Mouse (Mus musculus) MEL (cell line): ENCODE data around the gene Cgref1. TPM values are rescaled to one million over a fixed set of nuclear protein-coding genes. Genes with fewer than 3 reads are reported as not detected.

Experiments
- DNase-seq: peaks from one replicate; pipeline ENCODE4 v3.0.0; 2011; ENCODE audit warnings: low read depth, low spot score
- H3K27ac ChIP-seq: 2 replicates; pipeline ENCODE4 v1.5.1; 2012; ENCODE audit warnings: low read depth, mild to moderate bottlenecking, control low read depth, low read length, moderate library complexity; ENCODE audit not compliant: control insufficient read depth
- H3K27me3 ChIP-seq, 2 experiments: fragments of 150-350 bp in 1 of 2; sonication (generic) in 1 of 2; 2 replicates each; pipeline ENCODE4 v1.6.1; 2012; ENCODE audit warnings: low read length in 2 of 2, mild to moderate bottlenecking in 2 of 2, improper control_type of control experiment in 1 of 2, moderate library complexity in 1 of 2; ENCODE audit not compliant: insufficient read depth in 2 of 2, control insufficient read depth in 1 of 2
- H3K36me3 ChIP-seq, 2 experiments: 2 replicates each; pipeline ENCODE4 v1.6.1; 2012 to 2014; ENCODE audit warnings: low read length in 2 of 2, improper control_type of control experiment in 1 of 2, inconsistent platforms in 1 of 2, mild to moderate bottlenecking in 1 of 2; ENCODE audit not compliant: insufficient read depth in 2 of 2, control insufficient read depth in 1 of 2
- H3K4me1 ChIP-seq, 2 experiments: fragments of 150-350 bp in 1 of 2; sonication (generic) in 1 of 2; 2 replicates each; pipeline ENCODE4 v1.6.1; 2012; ENCODE audit warnings: low read length in 2 of 2, improper control_type of control experiment in 1 of 2, mild to moderate bottlenecking in 1 of 2; ENCODE audit not compliant: insufficient read depth in 2 of 2, control insufficient read depth in 1 of 2
- H3K4me3 ChIP-seq, 2 experiments: fragments of 150-350 bp in 1 of 2; sonication (generic) in 1 of 2; 2 replicates each; pipeline ENCODE4 v1.5.1; 2012; ENCODE audit warnings: low read depth in 2 of 2, low read length in 2 of 2, mild to moderate bottlenecking in 2 of 2, moderate library complexity in 2 of 2, control low read depth in 1 of 2, improper control_type of control experiment in 1 of 2; ENCODE audit not compliant: control insufficient read depth in 1 of 2, insufficient read depth in 1 of 2
- H3K79me2 ChIP-seq: 2 replicates; pipeline ENCODE4 v1.6.1; 2012; ENCODE audit warnings: mild to moderate bottlenecking, low read length, moderate library complexity; ENCODE audit not compliant: control insufficient read depth, poor library complexity, insufficient read depth
- H3K9ac ChIP-seq: 2 replicates; pipeline ENCODE4 v1.6.1; 2012; ENCODE audit warnings: low read depth, mild to moderate bottlenecking, control low read depth, low read length, moderate library complexity; ENCODE audit not compliant: control insufficient read depth, poor library complexity, severe bottlenecking
- H3K9me3 ChIP-seq: fragments of 150-350 bp; sonication (generic); replicated peaks from 2 replicates; pipeline ENCODE4 v1.6.1; 2012; ENCODE audit warnings: mild to moderate bottlenecking, low read length, improper control_type of control experiment, moderate library complexity; ENCODE audit not compliant: insufficient read depth
- BHLHE40 ChIP-seq: IDR thresholded peaks from 2 replicates; pipeline ENCODE4 v1.6.1; 2012; ENCODE audit warnings: low read depth, mild to moderate bottlenecking, inconsistent platforms, low read length, improper control_type of control experiment, borderline replicate concordance
- CHD1 ChIP-seq: IDR thresholded peaks from 2 replicates; pipeline ENCODE4 v1.6.1; 2012; ENCODE audit warnings: low read depth, mild to moderate bottlenecking, inconsistent platforms, low read length, improper control_type of control experiment
- CHD2 ChIP-seq: IDR thresholded peaks from 2 replicates; pipeline ENCODE4 v1.6.1; 2011; ENCODE audit warnings: low read length, improper control_type of control experiment
- CTCF ChIP-seq, 3 experiments: IDR thresholded peaks in 2 of 3; conservative IDR thresholded peaks in 1 of 3; 2 replicates each; pipeline ENCODE4 v1.5.1; 2011 to 2012; ENCODE audit warnings: low read length in 3 of 3, low read depth in 2 of 3, mild to moderate bottlenecking in 2 of 3, improper control_type of control experiment in 1 of 3, inconsistent platforms in 1 of 3, mixed read lengths in 1 of 3, moderate library complexity in 1 of 3; ENCODE audit not compliant: control insufficient read depth in 1 of 3, insufficient read depth in 1 of 3, poor library complexity in 1 of 3, severe bottlenecking in 1 of 3
- E2F4 ChIP-seq: IDR thresholded peaks from 2 replicates; pipeline ENCODE4 v1.6.1; 2011; ENCODE audit warnings: low read depth, low read length, improper control_type of control experiment, borderline replicate concordance
- ELF1 ChIP-seq: IDR thresholded peaks from 2 replicates; pipeline ENCODE4 v1.6.1; 2014; ENCODE audit warnings: low read depth, mild to moderate bottlenecking, inconsistent platforms, low read length, improper control_type of control experiment, moderate library complexity
- EP300 ChIP-seq, 2 experiments: IDR thresholded peaks; 2 replicates each; pipeline ENCODE4 v1.6.1; 2011; ENCODE audit warnings: improper control_type of control experiment in 2 of 2, low read length in 2 of 2, low read depth in 1 of 2, mild to moderate bottlenecking in 1 of 2
- ETS1 ChIP-seq: IDR thresholded peaks from 2 replicates; pipeline ENCODE4 v1.6.1; 2012; ENCODE audit warnings: low read depth, mild to moderate bottlenecking, inconsistent platforms, low read length, improper control_type of control experiment, moderate library complexity
- GABPA ChIP-seq: IDR thresholded peaks from 2 replicates; pipeline ENCODE4 v1.6.1; 2012; ENCODE audit warnings: low read depth, mild to moderate bottlenecking, inconsistent platforms, low read length, improper control_type of control experiment, moderate library complexity
- GATA1 ChIP-seq: IDR thresholded peaks from 2 replicates; pipeline ENCODE4 v1.6.1; 2011; ENCODE audit warnings: low read depth, low read length, improper control_type of control experiment
- JUND ChIP-seq: IDR thresholded peaks from 2 replicates; pipeline ENCODE4 v1.6.1; 2011; ENCODE audit warnings: low read depth, mild to moderate bottlenecking, improper control_type of control experiment, low read length
- KAT2A ChIP-seq: conservative IDR thresholded peaks from 2 replicates; pipeline ENCODE4 v1.6.1; 2012; ENCODE audit warnings: low read depth, low read length, improper control_type of control experiment, inconsistent platforms
- MAX ChIP-seq: IDR thresholded peaks from 2 replicates; pipeline ENCODE4 v1.6.1; 2011; ENCODE audit warnings: low read length, improper control_type of control experiment
- MAZ ChIP-seq: IDR thresholded peaks from 2 replicates; pipeline ENCODE4 v1.6.1; 2012; ENCODE audit warnings: low read depth, mild to moderate bottlenecking, inconsistent platforms, low read length, improper control_type of control experiment
- MEF2A ChIP-seq: IDR thresholded peaks from 2 replicates; pipeline ENCODE4 v1.6.1; 2014; ENCODE audit warnings: low read depth, mild to moderate bottlenecking, inconsistent platforms, low read length, improper control_type of control experiment; ENCODE audit not compliant: poor library complexity, insufficient replicate concordance, severe bottlenecking; ENCODE audit errors: extremely low read depth
- MXI1 ChIP-seq: IDR thresholded peaks from 2 replicates; pipeline ENCODE4 v1.6.1; 2011; ENCODE audit warnings: mild to moderate bottlenecking, low read depth, low read length, improper control_type of control experiment
- MYB ChIP-seq: IDR thresholded peaks from 2 replicates; pipeline ENCODE4 v1.6.1; 2011; ENCODE audit warnings: mild to moderate bottlenecking, low read depth, low read length, improper control_type of control experiment
- MYC ChIP-seq: IDR thresholded peaks from 2 replicates; pipeline ENCODE4 v1.6.1; 2011; ENCODE audit warnings: low read depth, mild to moderate bottlenecking, low read length, improper control_type of control experiment, moderate library complexity
- NELFE ChIP-seq: IDR thresholded peaks from 2 replicates; pipeline ENCODE4 v1.6.1; 2011; ENCODE audit warnings: low read depth, low read length, improper control_type of control experiment
- NRF1 ChIP-seq: IDR thresholded peaks from 2 replicates; pipeline ENCODE4 v1.6.1; 2014; ENCODE audit warnings: low read depth, mild to moderate bottlenecking, inconsistent platforms, low read length, improper control_type of control experiment, moderate library complexity; ENCODE audit not compliant: poor library complexity, insufficient read depth, severe bottlenecking
- POLR2A ChIP-seq, 2 experiments: IDR thresholded peaks; 2 replicates each; pipeline ENCODE4 v1.6.1; 2011 to 2012; ENCODE audit warnings: low read length in 2 of 2, mild to moderate bottlenecking in 2 of 2, control low read depth in 1 of 2, improper control_type of control experiment in 1 of 2, low read depth in 1 of 2, moderate library complexity in 1 of 2; ENCODE audit not compliant: control insufficient read depth in 1 of 2, insufficient read depth in 1 of 2, poor library complexity in 1 of 2
- POLR2AphosphoS2 ChIP-seq: IDR thresholded peaks from 2 replicates; pipeline ENCODE4 v1.6.1; 2011; ENCODE audit warnings: low read length, improper control_type of control experiment
- POLR2AphosphoS5 ChIP-seq: IDR thresholded peaks from 2 replicates; pipeline ENCODE4 v1.6.1; 2012; ENCODE audit warnings: low read depth, borderline replicate concordance, mild to moderate bottlenecking, inconsistent platforms, low read length, moderate library complexity, mixed read lengths
- RAD21 ChIP-seq: IDR thresholded peaks from 2 replicates; pipeline ENCODE4 v1.6.1; 2011; ENCODE audit warnings: mild to moderate bottlenecking, low read depth, low read length, improper control_type of control experiment
- RCOR1 ChIP-seq: IDR thresholded peaks from 2 replicates; pipeline ENCODE4 v1.6.1; 2012; ENCODE audit warnings: low read depth, mild to moderate bottlenecking, inconsistent platforms, low read length, improper control_type of control experiment
- SIN3A ChIP-seq: IDR thresholded peaks from 2 replicates; pipeline ENCODE4 v1.6.1; 2012; ENCODE audit warnings: low read length, improper control_type of control experiment, inconsistent platforms
- SMC3 ChIP-seq: IDR thresholded peaks from 2 replicates; pipeline ENCODE4 v1.6.1; 2011; ENCODE audit warnings: low read depth, low read length, improper control_type of control experiment
- TAL1 ChIP-seq: IDR thresholded peaks from 2 replicates; pipeline ENCODE4 v1.6.1; 2012; ENCODE audit warnings: mild to moderate bottlenecking, inconsistent platforms, low read length, moderate library complexity, mixed read lengths
- TBP ChIP-seq: IDR thresholded peaks from 2 replicates; pipeline ENCODE4 v1.8.0; 2011; ENCODE audit warnings: low read depth, low read length, improper control_type of control experiment
- TCF12 ChIP-seq: IDR thresholded peaks from 2 replicates; pipeline ENCODE4 v1.6.1; 2014; ENCODE audit warnings: low read depth, mild to moderate bottlenecking, inconsistent platforms, low read length, improper control_type of control experiment, moderate library complexity
- UBTF ChIP-seq: IDR thresholded peaks from 2 replicates; pipeline ENCODE4 v1.6.1; 2012; ENCODE audit warnings: low read depth, mild to moderate bottlenecking, inconsistent platforms, low read length, improper control_type of control experiment, moderate library complexity, borderline replicate concordance; ENCODE audit not compliant: insufficient read depth
- USF1 ChIP-seq: IDR thresholded peaks from 2 replicates; pipeline ENCODE4 v1.6.1; 2014; ENCODE audit warnings: low read depth, mild to moderate bottlenecking, inconsistent platforms, low read length, improper control_type of control experiment, moderate library complexity
- ZC3H11A ChIP-seq: IDR thresholded peaks from 2 replicates; pipeline ENCODE4 v1.6.1; 2012; ENCODE audit warnings: low read depth, mild to moderate bottlenecking, inconsistent platforms, low read length, improper control_type of control experiment
- ZKSCAN1 ChIP-seq: IDR thresholded peaks from 2 replicates; pipeline ENCODE4 v1.6.1; 2012; ENCODE audit warnings: low read depth, mild to moderate bottlenecking, inconsistent platforms, low read length, improper control_type of control experiment, moderate library complexity
- ZMIZ1 ChIP-seq: IDR thresholded peaks from 2 replicates; pipeline ENCODE4 v1.6.1; 2012; ENCODE audit warnings: low read depth, mild to moderate bottlenecking, inconsistent platforms, low read length, improper control_type of control experiment, moderate library complexity
- ZNF384 ChIP-seq: IDR thresholded peaks from 2 replicates; pipeline ENCODE4 v1.6.1; 2012; ENCODE audit warnings: low read depth, mild to moderate bottlenecking, inconsistent platforms, low read length, improper control_type of control experiment
- polyA plus RNA-seq, 2 experiments: library from polyadenylated mRNA; stranded (reverse) in 1 of 2; unstranded in 1 of 2; fragments of >175 nt in 1 of 2; fragments of >200 nt in 1 of 2; gene quantifications; 2 replicates each; pipeline versions ENCODE4 v1.2.1 to v1.2.4; 2012; ENCODE audit warnings: low replicate concordance in 2 of 2, low read depth in 1 of 2; ENCODE audit not compliant: insufficient read length in 2 of 2, insufficient read depth in 1 of 2, missing spikeins in 1 of 2
- total RNA-seq: library from RNA; depleted of rRNA; stranded (reverse); fragments of 300-350 nt; gene quantifications from 2 replicates; pipeline ENCODE4 v1.2.3, GENCODE M21; 2012

Cgref1 gene
- total and polyA plus RNA-seq, 3 experiments: 1.4 TPM; not detected in 2

GRCm38 (mm10) chr5:30943004-30943403 is 2.4 kb downstream of the Cgref1 start:
- H3K27me3 ChIP-seq: no peaks in the 10 kb centered on the region; a peak in 1 of 4 replicates

GRCm38 (mm10) chr5:30934725-30935461 is 10.5 kb downstream of the Cgref1 start:
- Histone ChIP-seq H3K27me3 (no peaks in the 10 kb centered on the region; a peak in 1 of 4 replicates), H3K27ac (no peak overlapping the region), H3K9me3 (no peaks in the 10 kb centered on the region), H3K4me3 (no peak overlapping the region), H3K9ac (no peak overlapping the region), H3K79me2 (no peaks in the 10 kb centered on the region), H3K4me1 (no peaks in the 10 kb centered on the region), H3K36me3 (no peaks in the 10 kb centered on the region)
- DNase-seq: peak; percentile 34
- TF ChIP-seq UBTF (no peak), NRF1 (no peak), MYB (no peak), RAD21 (peak; percentile 31), SIN3A (no peak), NELFE (no peak), TBP (0 out of 2 replicates have a peak, but pooled peaks have one; percentile 26), USF1 (no peak), GATA1 (no peak), POLR2AphosphoS5 (no peak), CTCF (IDR thresholded peaks at IDR 0.05 in 2 of 3, conservative IDR thresholded peaks at IDR 0.05 in 1 of 3; ENCODE audit: control insufficient read depth in 1 of 3, insufficient read depth in 1 of 3, low read depth in 2 of 3, low read length in 3 of 3, poor library complexity in 1 of 3, severe bottlenecking in 1 of 3) (peak in 1 of 3 experiments; percentile 34; a peak in 2 of 6 replicates), ZKSCAN1 (no peak), JUND (no peak), TAL1 (no peak), ZC3H11A (peak; percentile 28; the same call in 1 of the 2 replicates), POLR2AphosphoS2 (no peak), SMC3 (peak; percentile 39)

More at GRCm38 (mm10) chr5:30943004-30943403, 2.4 kb downstream of the Cgref1 start:
- H3K36me3 ChIP-seq: no peaks in the 10 kb centered on the region
- TF ChIP-seq MAZ (no peak), BHLHE40 (no peak), NELFE (no peak), POLR2A (IDR thresholded peaks at IDR 0.05; ENCODE audit: control insufficient read depth in 1 of 2, insufficient read depth in 1 of 2, low read depth in 1 of 2, low read length in 2 of 2, poor library complexity in 1 of 2) (no peak), SIN3A (no peak), UBTF (no peak), KAT2A (no peak), MYB (no peak), GABPA (no peak), ZNF384 (no peak), ELF1 (no peak), TAL1 (no peak), ZMIZ1 (no peak), CHD1 (no peak), CHD2 (no peak), POLR2AphosphoS2 (no peak), MYC (no peak), USF1 (no peak), SMC3 (peak; percentile 90), TBP (no peak), MAX (no peak), GATA1 (no peak), ZKSCAN1 (no peak), MXI1 (no peak), TCF12 (no peak), EP300 (IDR thresholded peaks at IDR 0.05; ENCODE audit: low read depth in 1 of 2, low read length in 2 of 2) (no peak), ZC3H11A (peak; percentile 60; the same call in 1 of the 2 replicates), RCOR1 (no peak), E2F4 (no peak), MEF2A (no peak), CTCF (IDR thresholded peaks at IDR 0.05 in 2 of 3, conservative IDR thresholded peaks at IDR 0.05 in 1 of 3; ENCODE audit: control insufficient read depth in 1 of 3, insufficient read depth in 1 of 3, low read depth in 2 of 3, low read length in 3 of 3, poor library complexity in 1 of 3, severe bottlenecking in 1 of 3) (peak; percentile 61 to 78 (median 65)), POLR2AphosphoS5 (no peak), RAD21 (peak; percentile 70), NRF1 (no peak), ETS1 (no peak)
- H3K27ac ChIP-seq: no peak overlapping the region
- H3K4me3 ChIP-seq: no peak overlapping the region
- no peaks in the 10 kb centered on the region for H3K79me2 ChIP-seq
- no peaks in the 10 kb centered on the region for H3K9me3 ChIP-seq
- DNase-seq: peak; percentile 64
- H3K4me1 ChIP-seq: no peaks in the 10 kb centered on the region
- H3K9ac ChIP-seq: no peak overlapping the region
